Mouse (Mus musculus): ENCODE data around the gene Ppp2r1b.
"Not testable (repeated sequence)": the region's sequence is repeated elsewhere in the genome, so short reads cannot be mapped to it uniquely, and the experiment has no call there.

The Ppp2r1b gene

GRCm38 (mm10) chr9:50845081-50845480 is at the start of gene Ppp2r1b:
Ppp2r1b (plus strand) TSS chr9:50845301.
- DNase-seq (ENCODE audit: low spot score), result no peak

DNA sequence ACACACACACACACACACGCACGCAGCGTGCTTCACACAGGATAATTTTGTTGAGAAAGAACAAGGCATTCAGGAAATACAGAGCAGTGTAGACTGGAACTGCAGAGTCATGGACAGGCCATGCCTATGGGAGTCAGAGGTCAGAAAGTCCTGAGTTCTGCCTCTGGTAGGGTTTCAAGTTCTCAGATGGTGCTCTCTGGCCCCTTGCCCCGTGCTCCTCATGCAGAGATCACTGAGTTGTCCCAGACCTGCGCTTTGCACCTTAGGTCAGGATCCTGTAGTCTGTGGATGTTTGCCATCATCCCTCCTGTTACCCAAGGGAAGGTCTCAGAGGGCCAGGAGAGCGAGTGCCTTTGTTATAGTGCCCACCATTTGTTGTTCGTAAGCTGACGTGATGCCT is 48.3 kb upstream of the Ppp2r1b start:
- DNase-seq (ENCODE audit: low spot score), result no peak

GRCm38 (mm10) chr9:50797641-50798040 is 47.5 kb upstream of the Ppp2r1b start:
- DNase-seq (ENCODE audit: low spot score), result no peak

DNA sequence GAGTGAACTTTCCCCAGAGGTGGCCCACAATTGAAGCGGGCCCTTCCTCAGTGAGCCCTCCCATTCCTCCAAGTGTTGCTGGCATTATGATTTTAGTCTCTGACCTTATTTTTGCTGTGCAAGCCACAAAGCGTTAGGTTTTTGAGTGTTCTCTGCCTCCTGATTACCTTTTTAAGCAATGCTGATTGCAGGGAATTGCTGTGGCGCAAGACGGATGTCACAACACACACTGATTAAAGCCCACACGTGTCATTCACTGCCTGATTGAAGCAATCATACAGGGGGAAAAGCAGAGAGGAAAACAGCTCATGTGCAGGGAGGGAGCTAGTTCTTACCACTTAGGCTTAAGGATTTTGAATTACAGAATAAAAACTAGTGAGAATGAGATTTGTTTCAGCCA is 46.7 kb upstream of the Ppp2r1b start:
- no peak for DNase-seq (ENCODE audit: low spot score)

GRCm38 (mm10) chr9:50800985-50801384 is 44.1 kb upstream of the Ppp2r1b start:
- DNase-seq (ENCODE audit: low spot score), result no peak

- no peak for DNase-seq (ENCODE audit: low spot score)
Observed at GRCm38 (mm10) chr9:50803055-50803671, 41.9 kb upstream of the Ppp2r1b start.

DNA sequence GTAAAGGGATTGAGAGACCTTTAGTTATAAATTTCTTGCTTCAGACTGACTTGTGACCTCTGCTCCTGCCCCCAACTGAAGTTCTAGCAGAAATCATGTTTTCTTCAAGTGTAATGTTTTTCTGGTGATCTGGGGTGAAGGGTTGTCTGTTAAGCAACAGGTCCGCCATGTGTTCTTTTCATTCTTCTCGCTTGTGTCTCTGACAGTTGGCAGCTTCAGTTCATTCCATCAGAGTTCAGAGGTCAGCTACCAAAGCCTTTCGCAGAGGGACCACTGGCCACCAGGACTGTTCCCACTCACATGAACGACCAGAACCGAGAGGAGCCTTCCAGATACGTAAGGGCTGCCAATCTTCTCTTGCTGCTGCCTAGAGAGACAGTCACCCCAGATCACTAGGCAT is 36.6 kb upstream of the Ppp2r1b start:
- DNase-seq (ENCODE audit: low spot score), result no peak

DNA sequence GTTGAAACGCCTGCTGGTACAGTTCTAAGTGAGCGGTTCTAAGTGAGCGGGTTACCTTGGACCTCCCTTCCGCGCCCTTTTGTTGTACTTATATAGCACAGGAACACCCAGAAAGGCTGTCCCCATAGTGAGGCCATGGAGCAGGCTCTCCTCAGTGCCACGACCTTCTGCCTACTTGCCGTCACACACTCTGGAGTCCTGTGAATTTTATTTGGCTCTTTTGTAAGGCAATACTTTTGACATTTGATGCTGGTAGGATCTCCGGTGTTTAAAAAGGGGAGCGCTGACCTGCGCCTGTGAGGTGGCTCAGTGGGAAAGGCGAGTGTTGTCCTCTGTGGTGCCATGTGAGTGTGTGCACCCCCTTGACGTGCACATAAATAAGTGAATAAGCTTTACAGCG is 36.0 kb upstream of the Ppp2r1b start:
- DNase-seq (ENCODE audit: low spot score), result no peak

DNA sequence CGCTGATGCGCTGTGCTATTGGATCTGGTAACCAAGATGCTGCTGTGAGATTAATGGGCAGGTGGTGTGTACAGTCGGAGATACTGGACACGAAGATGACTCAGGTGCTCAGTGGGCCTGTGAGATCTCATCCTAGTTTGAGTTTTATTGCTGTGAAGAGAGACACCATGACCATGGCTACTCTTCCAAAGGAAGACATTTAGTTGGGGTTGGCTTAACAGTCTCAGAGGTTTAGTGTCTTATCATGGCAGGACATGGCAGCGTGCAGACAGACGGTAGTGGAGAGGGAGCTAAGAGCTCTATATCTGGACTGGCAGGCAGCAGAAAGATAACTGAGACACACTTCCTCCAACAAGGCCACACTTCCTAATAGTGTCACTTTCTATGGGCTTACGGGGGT is 33.9 kb upstream of the Ppp2r1b start:
- DNase-seq (ENCODE audit: low spot score), result no peak

DNA sequence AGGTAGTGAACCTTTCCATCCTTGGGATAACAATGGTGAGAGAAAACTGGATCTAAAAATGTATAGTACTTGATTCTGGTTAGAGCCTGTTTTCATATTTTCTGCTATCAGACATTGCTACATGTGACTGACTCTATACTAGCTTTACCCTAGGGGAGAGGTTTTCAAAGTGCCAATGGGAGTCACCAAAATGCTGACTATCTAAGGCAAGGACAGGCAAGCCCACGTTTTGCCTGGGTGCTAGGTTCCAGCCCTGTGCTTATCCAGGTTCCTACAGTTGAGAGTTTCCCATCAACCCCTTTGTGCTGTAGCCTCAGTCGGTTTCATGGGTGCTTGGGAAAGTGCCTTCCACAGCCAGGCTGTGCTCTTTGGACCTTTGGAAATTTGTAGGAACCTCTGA is 33.4 kb upstream of the Ppp2r1b start:
- DNase-seq (ENCODE audit: low spot score), result no peak

GRCm38 (mm10) chr9:50813796-50814195 is 31.3 kb upstream of the Ppp2r1b start:
- DNase-seq (ENCODE audit: low spot score), result no peak

DNA sequence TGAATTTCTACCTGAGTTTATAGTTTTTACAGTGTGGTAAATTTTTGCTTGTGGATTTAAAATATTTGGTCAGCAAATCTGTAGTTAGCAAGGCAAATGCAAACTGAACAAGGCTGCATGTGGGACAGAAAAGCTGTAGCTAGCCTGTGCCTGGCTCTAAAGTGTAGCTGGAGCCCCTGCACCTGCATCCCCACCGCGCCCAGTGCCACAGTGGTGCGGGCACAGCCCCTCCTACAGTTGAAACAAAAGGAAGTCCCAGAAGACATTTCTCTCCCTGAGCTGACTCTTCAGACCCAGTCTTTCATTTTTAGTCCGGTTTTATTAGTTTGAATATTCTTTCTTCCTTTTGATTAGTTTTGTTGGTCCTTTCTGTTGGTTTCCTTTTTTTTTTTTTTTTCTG is 29.4 kb upstream of the Ppp2r1b start:
- no peak for DNase-seq (ENCODE audit: low spot score)

DNA sequence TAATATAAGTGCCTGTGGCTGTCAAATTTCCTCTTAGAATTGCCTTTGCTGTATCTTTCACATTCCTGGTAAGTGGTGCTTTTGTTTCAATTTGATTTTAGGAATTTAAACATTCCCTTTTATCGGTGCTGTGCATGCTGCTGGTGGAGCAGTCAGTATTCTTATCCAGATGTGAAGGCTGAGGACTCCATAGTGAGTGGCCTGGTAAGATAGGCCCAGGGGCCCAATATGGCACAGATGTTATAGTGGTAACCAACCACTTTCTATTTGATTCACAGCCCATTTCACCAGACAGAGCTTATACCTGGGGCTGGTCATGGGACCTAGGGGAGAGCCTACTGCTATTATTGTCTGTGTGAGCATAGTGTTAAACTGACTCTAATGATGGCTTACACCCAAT is 28.6 kb upstream of the Ppp2r1b start:
- DNase-seq (ENCODE audit: low spot score), result no peak

DNA sequence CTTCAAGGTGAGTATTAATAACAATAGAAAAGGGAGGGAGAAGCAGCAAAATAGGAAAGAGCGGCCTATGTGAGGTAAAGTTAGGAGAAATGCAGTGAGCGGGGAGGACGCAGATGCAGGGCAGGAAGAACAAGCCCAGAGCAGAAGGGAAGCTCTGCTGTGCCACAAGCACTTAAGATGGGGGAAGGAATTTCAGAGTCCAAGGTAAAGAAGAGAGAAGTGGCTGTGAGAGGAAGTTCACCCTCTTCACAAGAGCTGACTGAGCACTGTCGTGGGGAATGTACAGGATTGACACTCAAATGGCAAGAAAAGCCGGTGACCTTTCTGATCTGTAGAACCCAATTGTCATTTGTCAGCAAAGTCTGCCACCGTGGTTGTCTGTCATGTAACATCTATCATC is 27.1 kb upstream of the Ppp2r1b start:
- DNase-seq (ENCODE audit: low spot score), result no peak

GRCm38 (mm10) chr9:50819716-50820115 is 25.4 kb upstream of the Ppp2r1b start:
- no peak for DNase-seq (ENCODE audit: low spot score)

GRCm38 (mm10) chr9:50821651-50822050 is 23.4 kb upstream of the Ppp2r1b start:
- no peak for DNase-seq (ENCODE audit: low spot score)

- no peak for DNase-seq (ENCODE audit: low spot score)
Observed at GRCm38 (mm10) chr9:50822216-50822615, 22.9 kb upstream of the Ppp2r1b start.

- no peak for DNase-seq (ENCODE audit: low spot score)
Observed at GRCm38 (mm10) chr9:50823779-50824453, 21.2 kb upstream of the Ppp2r1b start.

DNA sequence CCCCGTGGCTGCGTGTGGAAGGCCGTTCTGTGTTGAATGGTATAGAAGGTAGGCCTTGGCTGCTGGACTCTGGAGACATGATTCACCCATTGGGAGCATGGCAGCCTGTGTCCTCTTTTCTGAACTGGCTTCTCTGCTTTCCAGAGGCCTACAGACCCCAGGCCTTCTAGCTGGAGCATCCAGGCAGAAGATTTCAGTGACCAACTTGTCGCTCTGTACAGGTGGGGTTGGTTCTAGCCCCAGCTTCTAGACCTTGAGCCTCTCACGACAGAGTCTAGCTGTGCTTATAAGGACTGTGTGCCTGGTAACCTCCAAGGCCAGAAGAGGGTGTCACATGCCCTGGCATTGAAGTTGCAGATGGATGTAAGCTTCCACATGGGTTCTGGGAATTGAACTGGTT is 13.6 kb upstream of the Ppp2r1b start:
- no peak for DNase-seq (ENCODE audit: low spot score)

DNA sequence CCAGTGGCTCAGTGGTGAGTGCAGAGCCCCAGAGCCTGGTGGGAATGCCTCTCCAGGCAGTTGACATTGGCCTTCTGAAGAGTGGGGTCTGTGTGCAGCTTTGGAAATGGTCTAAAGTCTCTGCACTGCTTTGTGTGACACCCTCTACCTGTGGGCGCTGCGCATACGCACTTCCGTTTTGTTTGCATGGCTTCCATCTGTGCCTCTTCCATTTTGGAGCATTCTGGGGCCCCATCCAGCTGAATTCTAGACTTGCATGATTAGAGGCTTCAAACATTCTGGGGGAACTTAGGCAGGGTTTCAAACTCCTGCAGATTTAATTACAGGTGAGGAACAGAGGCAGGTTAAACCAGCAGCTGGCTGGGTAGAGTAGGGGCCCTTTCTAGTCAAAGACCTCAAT is 12.9 kb upstream of the Ppp2r1b start:
- no peak for DNase-seq (ENCODE audit: low spot score)

- not testable (repeated sequence) for DNase-seq (ENCODE audit: low spot score)
Observed at GRCm38 (mm10) chr9:50832582-50832981, 12.5 kb upstream of the Ppp2r1b start.

DNA sequence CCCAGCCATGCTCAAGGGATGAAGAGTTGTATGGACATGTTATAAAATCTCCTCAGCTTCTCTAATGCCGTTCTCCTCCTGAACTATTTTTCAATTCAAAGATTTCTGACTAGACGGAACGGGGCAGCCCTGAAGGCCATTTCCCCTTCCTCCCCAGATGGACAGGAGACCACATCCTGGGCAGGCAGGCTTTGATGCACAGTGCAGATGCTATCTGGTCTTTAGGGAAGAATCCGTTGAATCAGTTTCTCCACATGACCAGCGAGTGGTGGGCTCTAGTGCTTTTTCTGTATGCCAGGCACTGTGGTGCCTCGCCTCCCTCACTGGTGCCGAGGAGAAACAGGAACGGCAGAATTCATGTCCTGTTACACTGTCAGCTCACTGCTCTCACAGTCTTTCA is 11.3 kb upstream of the Ppp2r1b start:
- DNase-seq (ENCODE audit: low spot score), result no peak

DNA sequence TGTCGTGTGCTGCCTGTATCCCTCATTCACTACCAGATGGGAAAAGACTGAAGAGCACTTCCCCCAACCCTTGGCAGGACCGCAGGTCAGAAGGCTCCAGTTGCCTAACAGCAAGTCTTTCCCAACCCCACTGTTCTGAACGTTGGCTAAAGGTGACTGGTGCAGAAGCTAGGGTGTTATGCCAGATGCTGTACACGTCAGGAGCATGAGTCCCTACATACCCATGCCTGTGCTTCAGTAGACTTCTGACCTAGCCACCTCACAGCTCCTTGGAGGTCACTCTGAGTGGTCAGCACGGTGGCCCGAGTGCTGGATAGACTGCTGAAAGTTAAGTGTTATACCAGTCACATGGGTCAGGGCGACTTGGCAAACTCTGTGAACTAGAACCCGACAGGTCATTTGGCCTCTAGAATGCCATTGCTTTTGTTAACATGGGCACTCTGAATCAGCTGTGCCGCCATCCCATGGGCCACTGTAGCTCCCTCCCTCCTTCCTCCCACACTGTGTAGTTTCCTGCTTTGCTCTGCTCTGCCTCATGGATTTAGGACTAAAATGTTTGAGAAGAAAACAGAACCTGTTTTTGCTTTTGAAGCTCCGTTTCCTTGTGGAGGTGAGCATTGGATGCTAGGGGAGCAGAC is 9.9 kb upstream of the Ppp2r1b start:
- DNase-seq (ENCODE audit: low spot score), result no peak

DNA sequence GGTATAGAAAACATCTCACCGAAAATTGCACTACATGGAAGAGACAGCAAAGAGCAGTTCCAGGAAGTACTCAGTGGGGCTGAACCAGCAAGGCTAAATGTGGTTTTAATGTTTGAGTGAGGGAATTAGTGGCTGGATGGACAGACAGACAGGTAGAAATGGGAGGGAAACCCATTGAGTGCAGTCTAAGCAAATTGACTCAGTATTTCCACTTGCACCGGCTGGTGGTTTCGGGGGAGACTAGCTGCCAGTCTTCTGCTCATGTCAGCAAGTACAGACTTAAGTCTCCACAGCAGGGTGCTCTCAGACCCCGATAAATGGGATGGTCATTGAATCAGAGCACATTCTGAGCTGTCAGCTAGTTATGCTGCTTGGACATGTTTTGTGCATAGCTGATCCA is 9.0 kb upstream of the Ppp2r1b start:
- no peak for DNase-seq (ENCODE audit: low spot score)
